Mouse (Mus musculus): ENCODE measurements around the gene Syt5.

- TF ChIP-seq CTCF (IDR thresholded peaks at IDR 0.05 in 2 of 3, conservative IDR thresholded peaks at IDR 0.05 in 1 of 3; ENCODE audit: control insufficient read depth in 1 of 3, insufficient read depth in 1 of 3, low read depth in 2 of 3, low read length in 3 of 3, poor library complexity in 1 of 3, severe bottlenecking in 1 of 3): no peak
- TF ChIP-seq JUND (IDR thresholded peaks at IDR 0.05; ENCODE audit: low read depth, low read length): 0 out of 2 replicates have a peak, but pooled peaks have one; percentile 43
- TF ChIP-seq EP300 (IDR thresholded peaks at IDR 0.05; ENCODE audit: low read depth in 1 of 2, low read length in 2 of 2): peak; percentile 68 to 74
- no peak for TF ChIP-seq POLR2A (IDR thresholded peaks at IDR 0.05; ENCODE audit: control insufficient read depth in 1 of 2, insufficient read depth in 1 of 2, low read depth in 1 of 2, low read length in 2 of 2, poor library complexity in 1 of 2)
- peak; percentile 70 for TF ChIP-seq GATA1 (IDR thresholded peaks at IDR 0.05; ENCODE audit: low read depth, low read length)
- TF ChIP-seq KAT2A (conservative IDR thresholded peaks at IDR 0.05; ENCODE audit: low read depth, low read length): no peak
- no peak for TF ChIP-seq ELF1 (IDR thresholded peaks at IDR 0.05; ENCODE audit: low read depth, low read length)
- no peak for TF ChIP-seq POLR2AphosphoS2 (IDR thresholded peaks at IDR 0.05; ENCODE audit: low read length)
- TF ChIP-seq NELFE (IDR thresholded peaks at IDR 0.05; ENCODE audit: low read depth, low read length): no peak
- TF ChIP-seq MAZ (IDR thresholded peaks at IDR 0.05; ENCODE audit: low read depth, low read length): no peak
- no peak for TF ChIP-seq ZNF384 (IDR thresholded peaks at IDR 0.05; ENCODE audit: low read depth, low read length)
These were observed 53.4 kb downstream of the Syt5 start for GRCm38 (mm10) chr7:4493991-4494390.
